Mouse (Mus musculus) midbrain, embryonic 11.5 days (tissue): Measurements from ENCODE around the gene Glyr1. TPM values are rescaled to one million over a fixed set of nuclear protein-coding genes. Genes with fewer than 3 reads are reported as not detected.

Experiments used
- ATAC-seq: fragments of 200-750 bp; cut with Nextera tagmentation; 2 replicates; pipeline ENCODE4 v1.8.0; 2017; ENCODE audit warnings: moderate TSS enrichment, moderate library complexity; ENCODE audit not compliant: low FRiP score
- DNase-seq: peaks from one replicate; pipeline ENCODE4 v3.0.0; 2015; ENCODE audit warnings: low spot score; ENCODE audit errors: missing footprints
- H3K27ac ChIP-seq: fragments of 300-500 bp; sonication (generic); 2 replicates; pipeline ENCODE4 v1.5.1; 2014; ENCODE audit warnings: low read depth, low read length
- H3K27me3 ChIP-seq: fragments of 300-500 bp; sonication (generic); 2 replicates; pipeline ENCODE4 v1.6.1; 2014; ENCODE audit warnings: mild to moderate bottlenecking, low read length, moderate library complexity, mixed read lengths; ENCODE audit not compliant: control insufficient read depth, insufficient read depth
- H3K36me3 ChIP-seq: fragments of 300-500 bp; sonication (generic); 2 replicates; pipeline ENCODE4 v1.6.1; 2014; ENCODE audit warnings: mild to moderate bottlenecking, low read length, moderate library complexity, mixed read lengths; ENCODE audit not compliant: control insufficient read depth, insufficient read depth
- H3K4me1 ChIP-seq: fragments of 300-500 bp; sonication (generic); 2 replicates; pipeline ENCODE4 v1.6.1; 2014; ENCODE audit warnings: low read length; ENCODE audit not compliant: control insufficient read depth, insufficient read depth
- H3K4me2 ChIP-seq: fragments of 300-500 bp; sonication (generic); 2 replicates; pipeline ENCODE4 v1.6.1; 2014; ENCODE audit warnings: mild to moderate bottlenecking, moderate library complexity
- H3K4me3 ChIP-seq: fragments of 300-500 bp; sonication (generic); 2 replicates; pipeline ENCODE4 v1.5.1; 2014; ENCODE audit warnings: low read depth, low read length
- H3K9ac ChIP-seq: fragments of 300-500 bp; sonication (generic); 2 replicates; pipeline ENCODE4 v1.6.1; 2014; ENCODE audit warnings: low read length
- H3K9me3 ChIP-seq: fragments of 300-500 bp; sonication (generic); 2 replicates; pipeline ENCODE4 v1.6.1; 2016; ENCODE audit warnings: low read length; ENCODE audit not compliant: control insufficient read depth
- WGBS: fragments of 180-500 bp; shearing (Covaris S2); extraction: QIAGEN DNeasy Blood & Tissue Kit; methylation state at CpG from one replicate; pipeline ENCODE4 v1.1.7; 2014; 5-methylcytosine and 5-hydroxymethylcytosine counted together
- polyA plus RNA-seq: library from polyadenylated mRNA; unstranded; fragments of >200 nt; fragmentation: Nextera tagmentation; extraction: Ambion mirVana; gene quantifications from 2 replicates; pipeline ENCODE4 v1.2.1, GENCODE M21; 2014

Gene Glyr1
- polyA plus RNA-seq, 1 experiment from 2014 or later: 179 TPM

GRCm38 (mm10) chr16:5000611-5001010 is 49.1 kb downstream of the Glyr1 start:
- H3K4me2 ChIP-seq: no peak overlapping the region
- no peaks in the 10 kb centered on the region for H3K9me3 ChIP-seq
- no peaks in the 10 kb centered on the region for H3K36me3 ChIP-seq
- 71% methylated on average over 3 of the region's 3 CpGs for WGBS
- DNase-seq (no peak), ATAC-seq (no peak)
- no peaks in the 10 kb centered on the region for H3K27me3 ChIP-seq
- no peaks in the 10 kb centered on the region for H3K4me1 ChIP-seq
- no peak overlapping the region for H3K27ac ChIP-seq
- no peak overlapping the region for H3K9ac ChIP-seq
- no peak overlapping the region for H3K4me3 ChIP-seq

DNA sequence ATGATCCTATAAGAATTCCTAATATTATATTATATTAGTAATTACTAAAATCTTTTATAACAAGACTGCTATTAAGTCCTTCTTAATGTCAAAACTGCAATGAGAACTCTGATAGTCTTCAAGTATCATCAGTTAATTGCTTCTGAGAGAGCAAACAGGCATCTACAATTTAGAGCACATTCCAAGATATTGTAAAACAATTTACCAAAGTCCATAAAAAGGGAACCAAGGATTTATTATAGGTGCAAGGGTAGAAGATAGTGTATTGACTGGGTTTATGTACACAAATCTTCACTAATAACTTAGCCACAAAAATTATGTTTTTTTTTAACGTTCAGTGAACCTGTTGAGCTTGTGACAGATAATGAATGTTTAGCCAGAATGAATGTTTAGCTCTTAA is 50.7 kb downstream of the Glyr1 start:
- H3K9ac ChIP-seq: no peak overlapping the region
- ATAC-seq: no peak
- no peaks in the 10 kb centered on the region for H3K4me1 ChIP-seq
- H3K4me2 ChIP-seq: no peak overlapping the region
- no peak overlapping the region for H3K27ac ChIP-seq
- H3K4me3 ChIP-seq: no peak overlapping the region
- no peaks in the 10 kb centered on the region for H3K36me3 ChIP-seq
- no peaks in the 10 kb centered on the region for H3K27me3 ChIP-seq
- 78% methylated on average over 1 of the region's 1 CpGs for WGBS
- DNase-seq: no peak
- no peaks in the 10 kb centered on the region for H3K9me3 ChIP-seq

- Histone ChIP-seq H3K9ac (no peak within 1 kb of the TSS), H3K4me2 (no peak within 1 kb of the TSS), H3K27ac (no peak within 1 kb of the TSS), H3K4me3 (no peak within 1 kb of the TSS), H3K4me1 (no peaks in the 10 kb centered on the region), H3K36me3 (no peaks in the 10 kb centered on the region), H3K9me3 (no peaks in the 10 kb centered on the region), H3K27me3 (no peaks in the 10 kb centered on the region)
- ATAC-seq (no peak), DNase-seq (no peak)
- WGBS: 76% methylated on average over 3 of the region's 3 CpGs
These were observed 52.1 kb downstream of the Glyr1 start, which contains the start of gene Sept12 for GRCm38 (mm10) chr16:4997553-4997952. TSS of gene Sept12 (minus strand) at chr16:4997852.

DNA sequence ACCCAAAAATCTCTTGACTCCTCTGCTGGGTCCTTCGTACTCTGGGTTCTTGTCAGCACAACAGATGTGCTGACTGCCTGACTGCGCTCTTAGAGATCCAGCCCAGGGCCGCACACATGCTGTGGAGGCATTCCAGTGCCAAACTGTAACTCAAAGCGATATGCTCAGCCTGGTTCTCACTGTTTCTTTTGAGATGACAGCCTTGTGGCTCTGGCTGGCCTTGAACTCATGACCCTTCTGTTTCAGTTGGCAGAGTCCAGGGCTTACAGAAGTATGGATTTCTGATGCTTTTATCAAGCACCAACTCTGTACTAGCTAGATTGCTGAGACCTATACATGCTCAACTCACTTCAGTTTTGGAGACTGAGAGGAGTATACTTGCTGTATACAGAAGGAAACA is 56.4 kb downstream of the Glyr1 start:
- WGBS: 91% methylated on average over 4 of the region's 4 CpGs
- no peak for DNase-seq
- ATAC-seq: no peak

DNA sequence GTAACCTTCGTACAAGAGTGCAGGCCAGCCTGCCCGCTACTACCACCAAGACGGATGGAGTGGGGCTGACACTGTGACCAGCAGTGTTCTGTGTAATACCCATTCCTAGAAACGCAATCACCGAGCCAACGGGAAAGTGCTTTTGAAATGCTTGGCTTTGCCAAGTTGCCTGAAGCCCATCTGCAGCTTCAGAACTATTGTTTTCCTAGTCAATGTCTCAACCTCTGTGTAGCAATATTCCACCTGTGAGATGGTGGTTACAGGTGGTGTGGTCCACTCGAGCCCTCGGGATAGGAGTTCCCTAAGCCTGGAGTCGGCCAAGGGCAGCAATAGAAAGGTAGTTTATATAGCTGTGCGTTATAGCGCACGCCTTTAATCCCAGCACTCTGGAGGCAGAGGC is 64.9 kb downstream of the Glyr1 start:
- 93% methylated on average over 12 of the region's 12 CpGs for WGBS
- no peak for ATAC-seq
- Histone ChIP-seq H3K27ac (no peak overlapping the region), H3K9ac (no peak overlapping the region), H3K9me3 (no peaks in the 10 kb centered on the region), H3K4me1 (no peaks in the 10 kb centered on the region), H3K27me3 (no peaks in the 10 kb centered on the region), H3K4me2 (no peak overlapping the region), H3K36me3 (no peaks in the 10 kb centered on the region), H3K4me3 (no peak overlapping the region)
- no peak for DNase-seq

More for the DNA sequence above, 56.4 kb downstream of the Glyr1 start:
- no peaks in the 10 kb centered on the region for H3K9me3 ChIP-seq
- no peak overlapping the region for H3K4me3 ChIP-seq
- no peaks in the 10 kb centered on the region for H3K4me1 ChIP-seq
- H3K4me2 ChIP-seq: no peak overlapping the region
- H3K36me3 ChIP-seq: no peaks in the 10 kb centered on the region
- no peaks in the 10 kb centered on the region for H3K27me3 ChIP-seq
- H3K27ac ChIP-seq: no peak overlapping the region
- H3K9ac ChIP-seq: no peak overlapping the region

DNA sequence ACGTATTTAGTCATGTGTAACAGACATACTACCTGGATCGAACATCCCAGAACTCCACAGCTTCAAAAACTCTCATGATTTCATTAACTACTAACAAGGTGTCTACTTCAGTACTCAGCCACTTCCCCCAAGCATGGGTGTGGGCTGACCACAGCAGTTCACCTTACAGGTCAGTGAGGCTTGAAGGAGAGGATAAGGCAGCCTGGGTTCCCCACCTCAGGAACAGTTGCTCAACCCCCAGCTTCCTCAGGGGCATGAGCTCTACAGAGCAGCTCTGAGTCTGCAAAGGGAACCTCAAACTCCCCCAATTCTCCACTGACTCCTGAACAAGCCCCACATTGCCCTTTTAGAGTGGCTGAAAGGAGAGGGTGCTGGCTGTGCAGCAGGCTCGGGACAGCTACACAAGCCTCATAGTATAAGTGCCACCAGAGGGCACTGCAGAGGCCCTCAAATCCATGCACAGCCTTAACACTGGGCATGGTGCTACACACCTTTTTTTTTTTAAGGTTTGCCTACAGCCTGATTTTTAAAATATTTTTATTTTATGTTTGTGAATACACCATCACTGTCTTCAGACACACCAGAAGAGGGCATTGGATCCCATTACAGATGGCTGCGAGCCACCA is 69.8 kb downstream of the Glyr1 start:
- ATAC-seq (peak; percentile 57; the same call in 1 of the 2 replicates), DNase-seq (no peak)
- H3K27me3 ChIP-seq: no peaks in the 10 kb centered on the region
- H3K4me3 ChIP-seq: no peak overlapping the region
- H3K4me2 ChIP-seq: no peak overlapping the region
- H3K36me3 ChIP-seq: no peaks in the 10 kb centered on the region
- WGBS: 72% methylated on average over 4 of the region's 4 CpGs
- H3K4me1 ChIP-seq: no peaks in the 10 kb centered on the region
- H3K9me3 ChIP-seq: no peaks in the 10 kb centered on the region
- H3K27ac ChIP-seq: no peak overlapping the region
- no peak overlapping the region for H3K9ac ChIP-seq

DNA sequence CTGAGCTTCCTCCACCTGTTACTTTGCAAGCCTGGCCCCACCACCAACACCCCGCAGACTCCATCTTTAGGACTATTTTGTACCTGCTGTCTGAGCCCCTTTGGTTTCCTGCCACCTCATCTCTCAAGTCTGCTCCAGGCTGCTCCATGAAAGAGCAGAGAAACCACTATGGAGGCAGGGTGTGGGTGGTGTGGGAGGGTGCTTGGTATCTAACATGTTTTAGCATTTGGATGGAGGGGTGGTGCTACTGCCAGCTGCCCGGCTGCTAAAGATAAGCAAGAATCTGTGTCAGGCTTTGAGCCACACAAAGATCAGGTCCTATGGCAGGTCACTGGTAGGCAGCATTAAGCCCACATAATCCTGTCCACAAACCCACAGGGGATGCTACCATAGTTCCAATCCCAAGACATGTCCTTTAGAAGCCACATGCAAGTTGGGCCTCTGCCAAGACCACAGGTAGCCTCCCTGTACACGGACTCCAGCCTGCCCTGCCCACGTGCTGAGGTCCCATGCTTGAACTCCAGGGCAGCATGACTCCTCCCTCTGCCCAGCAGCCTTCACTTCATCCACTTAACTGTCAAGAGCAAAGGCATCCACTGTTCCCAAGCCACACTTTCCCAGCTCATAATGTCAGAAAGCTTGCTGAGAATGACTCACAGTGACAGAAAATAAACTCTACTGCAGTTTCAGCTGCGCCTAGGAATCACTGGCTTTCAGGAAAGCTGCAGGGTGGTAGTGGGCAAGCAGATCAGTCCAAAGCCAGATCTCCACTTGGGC is 71.2 kb downstream of the Glyr1 start:
- Histone ChIP-seq H3K9me3 (no peaks in the 10 kb centered on the region), H3K4me2 (no peak overlapping the region), H3K36me3 (no peaks in the 10 kb centered on the region), H3K27ac (no peak overlapping the region), H3K4me1 (no peaks in the 10 kb centered on the region), H3K27me3 (no peaks in the 10 kb centered on the region), H3K9ac (no peak overlapping the region), H3K4me3 (no peak overlapping the region)
- DNase-seq (no peak), ATAC-seq (no peak)
- WGBS: 69% methylated on average over 5 of the region's 5 CpGs

- Histone ChIP-seq H3K9ac (no peak overlapping the region), H3K9me3 (no peaks in the 10 kb centered on the region), H3K27ac (no peak overlapping the region), H3K27me3 (no peaks in the 10 kb centered on the region), H3K36me3 (no peaks in the 10 kb centered on the region), H3K4me3 (no peak overlapping the region), H3K4me2 (no peak overlapping the region), H3K4me1 (no peaks in the 10 kb centered on the region)
- ATAC-seq (no peak), DNase-seq (no peak)
- WGBS: 74% methylated on average over 2 of the region's 2 CpGs
These were observed 73.5 kb downstream of the Glyr1 start for GRCm38 (mm10) chr16:4976180-4976579.

DNA sequence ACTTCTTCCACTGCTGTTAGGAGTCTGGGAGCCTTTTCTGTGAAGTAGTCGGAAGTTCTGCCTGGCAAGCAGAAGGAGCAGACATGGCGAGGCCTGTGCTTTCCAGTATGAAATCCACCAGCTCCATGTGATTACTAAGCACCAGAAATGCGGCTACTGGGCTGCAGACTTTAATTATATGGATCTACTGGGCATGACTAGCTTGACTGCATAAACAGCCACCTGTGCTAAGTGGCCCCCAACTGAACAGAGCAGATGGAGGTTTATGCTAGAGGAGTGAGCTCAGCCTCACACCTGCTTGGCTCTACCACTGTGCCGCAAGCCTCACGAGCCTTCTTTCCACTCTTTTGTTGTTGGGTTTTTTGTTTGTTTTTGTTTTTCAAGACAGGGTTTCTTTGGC is 75.1 kb downstream of the Glyr1 start:
- 80% methylated on average over 5 of the region's 5 CpGs for WGBS
- Histone ChIP-seq H3K4me3 (no peak overlapping the region), H3K9ac (no peak overlapping the region), H3K36me3 (no peaks in the 10 kb centered on the region), H3K4me2 (no peak overlapping the region), H3K9me3 (no peaks in the 10 kb centered on the region), H3K27ac (no peak overlapping the region), H3K27me3 (no peaks in the 10 kb centered on the region), H3K4me1 (no peaks in the 10 kb centered on the region)
- DNase-seq (no peak), ATAC-seq (no peak)
